Mouse (Mus musculus): ENCODE results near the gene Mcm3.

Mcm3 gene

DNA sequence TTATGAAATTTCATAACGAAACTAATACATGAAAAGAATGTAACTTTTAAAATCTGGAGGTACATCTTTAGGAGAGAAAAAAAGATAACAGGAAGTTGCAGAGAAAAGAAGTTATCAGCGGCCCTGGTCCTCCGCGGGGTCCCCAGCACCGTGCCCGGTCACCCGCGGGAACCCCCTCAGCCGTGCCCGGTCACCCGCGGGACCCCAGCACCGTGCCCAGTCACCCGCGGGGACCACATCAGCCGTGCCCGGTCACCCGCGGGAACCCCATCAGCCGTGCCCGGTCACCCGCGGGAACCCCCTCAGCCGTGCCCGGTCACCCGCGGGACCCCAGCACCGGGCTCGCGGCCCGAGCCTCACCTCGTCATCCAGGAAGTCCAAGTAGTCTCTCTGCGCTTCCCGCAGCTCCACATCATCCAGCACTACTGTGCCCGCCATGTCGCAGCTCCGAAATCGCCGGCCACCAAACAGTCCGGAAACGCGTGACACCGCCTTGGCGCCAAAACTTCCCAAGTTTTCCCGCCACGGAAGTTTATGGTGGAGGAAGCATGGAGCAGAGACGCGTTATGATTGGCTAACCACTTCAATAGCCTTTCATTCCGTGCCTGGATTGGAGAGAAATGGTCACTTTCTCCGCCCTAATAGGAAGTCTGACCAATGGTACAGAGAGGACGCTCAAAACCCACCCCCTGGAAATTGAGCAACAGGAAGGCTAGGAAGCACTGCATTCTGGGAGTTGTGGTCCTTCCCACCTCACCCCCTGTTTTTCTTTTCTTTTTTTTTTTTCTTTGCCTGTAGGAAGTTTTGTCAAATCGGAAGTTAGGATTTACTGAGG is at the start of gene Mcm3:
Mcm3 (minus strand) TSS at position 542 of the 835 bp plus-strand sequence.
- peak; percentile 98 for DNase-seq (ENCODE audit: low spot score)

DNA sequence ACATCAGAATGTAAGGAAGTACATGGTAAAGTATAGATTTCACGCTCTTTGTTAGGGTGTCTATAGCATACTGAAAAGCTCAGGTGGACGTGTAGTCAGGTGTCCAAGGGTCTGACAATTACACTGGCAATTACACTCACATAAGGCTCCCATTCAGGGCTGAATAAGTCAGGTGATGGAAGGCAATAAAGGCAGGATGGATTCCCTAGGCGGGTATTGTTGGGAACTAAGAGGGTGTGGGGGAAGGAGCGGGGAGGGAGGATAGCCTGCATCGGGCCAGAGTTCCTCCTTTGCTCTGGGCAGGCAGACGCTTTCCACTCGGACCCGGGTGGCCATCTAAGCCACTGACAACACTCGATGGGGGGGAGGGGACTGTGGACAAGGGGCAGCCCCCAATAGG is 47.9 kb upstream of the Mcm3 start:
- DNase-seq (ENCODE audit: low spot score): no peak

DNA sequence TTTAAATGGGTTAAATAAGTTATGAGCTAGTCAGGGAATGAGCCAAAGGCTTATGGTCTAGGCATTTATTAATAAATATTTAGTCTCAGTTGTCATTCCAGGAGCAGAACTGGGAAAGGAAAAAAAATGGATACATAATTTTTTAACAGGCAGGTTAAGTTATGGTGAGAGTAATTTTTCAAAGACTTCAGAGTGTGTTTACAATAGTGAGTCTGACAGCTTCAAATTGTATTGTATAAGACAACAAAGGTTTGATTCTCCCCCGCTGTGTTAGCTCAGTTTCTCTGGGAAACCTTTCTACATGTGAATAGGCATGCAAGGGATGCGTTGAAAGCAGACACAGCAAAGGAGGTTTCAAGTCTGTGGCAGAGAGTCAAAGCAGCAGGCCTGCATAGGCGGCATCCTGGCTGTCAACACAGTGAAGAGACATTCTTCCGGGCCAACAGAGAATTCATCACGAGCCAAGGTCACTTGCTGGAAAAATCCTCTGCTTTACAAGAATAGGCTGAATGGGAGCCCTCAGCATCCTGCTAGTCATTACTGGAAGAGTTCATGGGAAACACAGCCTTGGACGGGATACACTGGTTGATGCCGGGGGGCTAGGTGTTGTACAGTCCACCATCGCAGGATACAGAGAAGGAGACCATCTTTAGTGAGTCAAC is 47.3 kb upstream of the Mcm3 start:
- DNase-seq (ENCODE audit: low spot score): no peak

DNA sequence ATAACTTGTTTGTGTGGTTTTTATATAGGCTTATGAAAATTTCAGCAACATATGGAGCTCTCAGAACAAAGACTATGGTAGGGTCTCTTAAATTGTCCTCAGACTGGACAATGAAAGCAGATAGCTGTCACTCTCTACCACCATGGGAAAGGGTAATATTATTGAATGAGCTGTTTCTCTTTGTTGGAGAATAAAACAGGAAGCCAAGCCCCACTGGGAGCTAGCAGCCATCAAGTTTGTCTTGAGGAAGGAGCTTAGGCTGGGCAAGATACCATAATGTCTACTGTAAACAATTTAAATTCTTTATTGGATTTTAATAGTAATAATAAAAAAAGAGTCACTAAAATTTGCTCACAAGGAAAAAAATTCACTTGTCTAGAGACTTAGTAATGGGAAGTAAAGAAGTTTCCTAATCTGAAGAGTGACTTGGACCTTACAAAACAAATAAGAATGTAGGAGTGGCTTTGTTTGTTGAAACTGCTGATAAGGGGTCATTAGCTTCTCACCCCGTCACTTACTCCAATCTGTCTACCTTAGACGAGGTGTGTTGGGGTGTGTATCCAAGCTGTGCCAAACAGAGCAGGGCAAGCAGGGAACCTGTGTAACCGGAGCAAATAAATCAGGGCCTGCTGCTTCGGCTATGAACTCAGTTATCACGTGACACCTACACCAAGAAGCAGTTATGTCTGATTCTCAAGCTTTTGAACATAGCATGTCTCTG is 43.5 kb upstream of the Mcm3 start:
- DNase-seq (ENCODE audit: low spot score): no peak

DNA sequence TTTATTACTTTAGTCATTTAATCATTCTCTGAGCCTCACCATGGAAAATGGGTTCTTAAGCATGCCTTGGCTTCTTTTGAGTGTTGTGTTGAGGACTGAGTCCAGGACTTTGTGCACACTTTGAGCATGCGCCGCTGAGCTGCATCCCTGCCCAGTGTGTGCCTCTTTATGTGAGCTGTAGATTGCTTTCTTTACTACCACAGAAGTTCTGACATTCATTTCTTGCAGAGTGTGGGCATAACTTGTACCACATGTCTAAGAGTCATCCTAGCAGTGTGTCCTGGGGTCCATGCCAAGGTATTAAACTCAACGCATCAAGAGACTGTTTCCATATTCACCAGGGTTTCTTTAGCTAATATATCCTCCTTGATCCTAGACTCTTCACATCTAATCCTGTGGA is 41.8 kb upstream of the Mcm3 start:
- DNase-seq (ENCODE audit: low spot score): no peak

DNA sequence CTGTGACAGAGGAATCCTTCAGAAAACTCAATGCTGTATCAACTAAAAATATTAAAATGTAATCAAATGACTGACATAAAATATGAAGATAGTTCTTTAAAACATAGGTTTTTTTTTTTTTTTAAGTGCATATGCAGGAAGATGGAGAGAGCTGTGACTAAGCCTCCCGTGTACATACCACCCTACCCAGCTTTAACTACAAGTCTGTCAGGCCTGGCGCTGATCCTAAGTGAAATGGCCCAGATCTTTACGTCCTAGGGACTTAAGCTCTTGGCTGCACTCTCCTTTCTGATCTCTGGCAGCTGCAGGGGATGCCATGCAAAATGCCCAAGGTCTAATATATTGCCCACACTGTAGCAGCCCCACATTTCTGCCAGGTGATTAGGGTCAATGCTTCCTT is 40.7 kb upstream of the Mcm3 start:
- no peak for DNase-seq (ENCODE audit: low spot score)

DNA sequence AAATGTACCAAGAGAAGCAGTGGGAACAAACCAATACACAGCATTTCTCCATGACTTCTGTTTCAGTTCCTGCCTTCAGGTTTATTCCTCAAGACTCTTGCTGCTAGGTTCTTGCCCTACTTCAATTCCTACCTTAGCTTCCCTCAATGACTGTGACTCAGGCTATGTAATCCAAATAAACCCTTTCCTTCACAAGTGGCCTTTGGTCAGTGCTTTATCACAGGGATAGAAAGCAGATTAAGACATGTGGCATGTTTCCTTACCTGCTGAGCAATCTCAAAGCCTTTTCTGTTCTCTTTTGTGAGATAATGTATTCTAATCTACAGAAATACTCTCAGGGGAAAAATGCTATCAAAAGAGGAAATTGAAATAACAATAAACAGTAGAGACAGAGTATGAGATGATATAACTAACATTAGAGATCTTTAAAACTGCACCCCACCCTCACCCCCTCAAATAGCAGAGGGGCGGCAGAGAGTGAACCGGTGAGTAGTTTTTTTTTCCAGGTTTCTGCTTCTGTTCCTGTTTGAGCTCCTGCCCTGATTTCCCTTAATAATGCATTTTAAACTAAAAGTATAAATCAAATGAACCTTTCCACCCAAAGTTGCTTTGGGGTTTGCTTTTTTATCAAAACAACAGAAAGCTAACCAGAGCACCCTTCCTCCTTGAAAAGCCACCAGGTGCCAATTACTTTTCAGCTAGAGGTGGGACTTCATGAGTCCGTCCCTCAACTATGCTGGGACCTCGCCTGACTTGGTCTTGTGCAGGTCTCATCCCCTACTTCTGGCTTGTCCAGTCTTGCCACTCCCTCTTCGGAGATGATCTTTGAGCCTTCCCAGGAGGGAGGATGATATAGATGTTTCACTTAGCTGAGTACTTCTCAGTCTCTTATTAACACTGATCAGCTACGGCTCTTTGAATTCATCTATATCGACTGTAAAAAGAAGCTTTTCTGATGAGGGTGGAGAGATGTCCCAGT is 37.1 kb upstream of the Mcm3 start:
- no peak for DNase-seq (ENCODE audit: low spot score)

DNA sequence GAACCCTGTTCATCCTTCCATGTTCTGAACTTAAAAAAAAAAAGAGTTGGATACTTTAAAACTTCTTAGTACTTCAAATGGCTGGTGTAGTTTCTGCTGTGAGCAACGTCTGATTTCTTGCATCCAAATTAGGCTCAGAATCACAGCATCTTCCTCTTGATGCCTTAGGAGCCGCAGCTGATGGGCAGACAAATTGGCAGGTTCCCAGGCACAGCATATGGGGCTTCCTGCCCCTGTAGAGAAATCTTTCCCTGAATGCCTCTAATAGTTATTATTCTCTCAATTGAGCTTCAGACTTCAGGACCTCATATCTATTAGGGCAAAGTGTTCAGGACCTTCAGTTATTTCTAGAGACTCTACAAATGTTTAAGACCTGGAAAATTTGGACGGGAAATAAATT is 19.8 kb upstream of the Mcm3 start:
- no peak for DNase-seq (ENCODE audit: low spot score)

DNA sequence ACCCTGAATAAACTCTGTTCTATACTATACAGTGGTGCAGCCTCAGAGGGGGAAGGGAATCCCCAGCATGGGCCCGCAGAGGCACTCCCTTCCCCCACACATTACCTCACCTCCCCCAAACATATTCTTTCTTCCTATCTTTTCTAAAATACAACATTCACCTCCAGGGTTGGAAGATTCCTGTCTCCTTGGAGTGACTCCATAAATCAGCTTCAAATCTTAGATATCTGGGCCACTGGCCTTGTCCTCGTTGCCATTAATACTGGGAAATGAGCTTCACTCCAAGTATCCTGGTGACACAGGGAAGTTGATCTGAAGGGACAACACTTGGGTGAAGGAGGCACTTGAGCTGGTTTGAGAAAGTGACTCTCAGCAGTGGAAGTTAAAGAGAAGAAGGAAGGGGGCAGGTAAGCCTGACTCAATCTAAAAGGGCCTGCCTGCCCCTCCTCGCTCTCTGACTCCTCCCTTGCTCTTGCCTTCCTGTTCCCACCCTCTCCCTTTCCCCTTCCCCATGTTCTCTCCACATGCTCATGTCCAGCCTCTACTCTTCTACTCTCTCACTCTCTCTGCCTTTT is 16.5 kb upstream of the Mcm3 start:
- DNase-seq (ENCODE audit: low spot score): no peak

DNA sequence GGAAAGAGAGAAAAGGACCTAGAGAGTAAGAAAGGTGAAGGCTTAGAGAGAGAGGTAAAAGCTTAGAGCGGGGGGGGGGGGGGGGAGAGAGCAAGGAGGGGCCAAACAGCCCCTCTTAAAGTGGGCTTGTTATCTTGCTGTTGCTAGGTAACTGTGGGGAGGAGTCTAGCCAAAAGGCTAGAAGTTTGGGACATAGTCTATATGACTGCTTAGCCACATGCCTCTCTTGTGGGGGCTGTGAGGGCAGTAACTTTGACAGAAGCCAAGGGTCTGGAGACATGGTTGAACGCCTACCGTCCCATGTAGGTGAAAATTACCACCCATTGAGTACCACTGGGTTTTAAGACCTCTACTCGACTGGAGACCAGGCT is 13.0 kb upstream of the Mcm3 start:
- DNase-seq (ENCODE audit: low spot score): no peak

DNA sequence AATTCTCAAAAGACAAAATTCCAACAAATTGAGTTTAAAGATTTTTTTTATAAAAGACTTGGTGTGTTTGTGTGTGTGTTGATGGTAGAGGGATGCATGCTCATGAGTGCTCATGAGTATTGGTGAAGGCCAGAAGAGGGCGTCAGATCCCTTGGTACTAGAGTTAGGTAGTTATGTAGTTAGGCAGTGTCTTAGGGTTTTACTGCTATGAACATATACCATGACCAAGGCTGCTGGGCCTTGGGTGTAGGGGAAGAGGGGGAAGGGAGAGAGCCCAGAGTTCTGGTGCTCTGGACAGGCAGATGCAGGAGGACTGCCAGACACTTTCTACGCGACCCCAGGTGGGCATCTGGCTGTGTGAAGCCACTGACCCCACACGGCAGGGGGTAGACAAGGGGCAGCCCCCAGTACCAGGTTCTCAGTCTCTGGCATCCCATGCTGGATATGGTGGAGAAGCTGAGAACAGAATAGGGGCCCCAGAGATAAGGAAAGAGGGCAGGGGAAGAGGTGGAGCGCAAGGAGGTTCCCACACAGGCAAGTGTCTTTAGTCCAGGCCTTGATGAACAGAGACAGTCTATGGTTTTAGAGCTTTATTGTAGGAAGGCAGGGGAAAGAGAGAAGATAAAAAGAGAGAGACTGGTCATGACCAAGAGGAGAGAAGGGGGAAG is 12.5 kb upstream of the Mcm3 start:
- no peak for DNase-seq (ENCODE audit: low spot score)

DNA sequence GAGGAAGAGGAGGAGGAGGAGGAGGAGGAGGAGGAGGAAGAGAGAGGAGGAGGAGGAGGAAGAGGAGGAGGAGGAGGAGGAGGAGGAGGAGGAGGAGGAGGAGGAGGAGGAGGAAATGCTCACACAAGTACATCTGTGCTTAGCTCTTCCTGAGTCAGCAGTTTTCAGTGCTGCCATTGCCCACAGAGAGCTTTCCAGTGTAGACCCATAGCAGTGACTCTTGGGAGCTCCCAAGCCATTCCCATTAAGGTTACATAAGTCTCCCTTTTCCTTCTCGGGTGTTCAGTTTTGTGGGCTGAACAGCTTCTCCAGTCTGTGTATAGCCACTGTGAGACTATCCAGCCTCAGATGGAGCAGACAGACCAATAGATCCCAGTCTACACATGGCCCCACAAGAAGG is 10.4 kb upstream of the Mcm3 start:
- DNase-seq (ENCODE audit: low spot score): no peak

DNA sequence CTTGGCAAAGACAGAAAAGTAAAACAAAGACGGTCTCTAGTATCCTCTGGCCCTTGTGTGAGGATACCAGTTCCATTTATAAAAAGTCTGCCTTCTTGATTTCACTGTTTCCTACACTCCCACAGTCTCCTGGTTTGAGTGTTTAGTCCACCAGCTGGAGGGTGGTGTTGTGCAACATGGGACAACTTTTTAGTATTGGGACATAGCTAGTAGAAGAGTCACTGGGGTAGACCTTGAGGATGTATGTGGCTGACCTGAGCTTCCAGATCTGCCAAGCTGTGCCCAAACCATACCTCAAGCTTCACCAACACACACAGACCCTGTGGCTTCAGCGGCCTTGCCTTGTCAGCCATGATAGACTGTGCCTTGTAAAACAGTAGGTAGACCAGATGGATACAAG is 7.9 kb upstream of the Mcm3 start:
- no peak for DNase-seq (ENCODE audit: low spot score)

DNA sequence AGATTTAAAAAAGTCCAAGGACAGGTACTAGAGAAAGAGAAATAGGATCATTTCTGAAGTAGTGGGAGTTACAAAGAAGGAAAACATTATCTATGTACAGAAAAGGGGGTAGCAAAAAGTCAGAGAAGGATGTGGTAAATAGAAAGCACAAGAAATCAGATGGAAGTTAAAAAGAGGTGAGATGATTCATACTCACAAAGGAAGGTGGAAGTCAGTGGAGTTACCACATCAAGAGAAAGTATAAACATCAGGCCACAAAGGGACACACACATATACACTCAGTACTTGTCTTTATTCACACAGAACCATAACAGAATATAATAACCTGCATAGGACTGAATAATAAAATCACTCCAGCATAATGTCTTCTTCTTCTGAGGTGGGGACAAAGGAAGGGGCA is 4.9 kb upstream of the Mcm3 start:
- DNase-seq (ENCODE audit: low spot score): no peak

DNA sequence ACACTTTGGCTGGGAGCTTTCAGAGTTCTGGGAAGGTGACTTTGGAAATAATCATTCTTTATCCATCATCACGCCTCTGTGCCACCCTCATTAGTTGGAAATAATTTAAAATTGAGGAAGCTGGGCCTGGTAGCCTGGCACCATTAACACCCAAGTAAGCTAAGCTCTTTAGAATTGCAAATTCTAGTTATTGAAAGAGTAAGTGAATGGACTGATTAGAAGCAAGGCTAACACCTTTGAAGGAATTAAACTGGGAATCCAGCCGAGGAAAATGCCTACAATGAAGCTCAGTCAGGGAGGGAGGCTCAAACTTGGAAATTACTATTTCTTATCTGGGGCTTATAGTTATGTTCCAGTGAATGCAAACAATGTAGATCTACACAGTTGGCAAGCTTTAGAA is 3.8 kb upstream of the Mcm3 start:
- no peak for DNase-seq (ENCODE audit: low spot score)

DNA sequence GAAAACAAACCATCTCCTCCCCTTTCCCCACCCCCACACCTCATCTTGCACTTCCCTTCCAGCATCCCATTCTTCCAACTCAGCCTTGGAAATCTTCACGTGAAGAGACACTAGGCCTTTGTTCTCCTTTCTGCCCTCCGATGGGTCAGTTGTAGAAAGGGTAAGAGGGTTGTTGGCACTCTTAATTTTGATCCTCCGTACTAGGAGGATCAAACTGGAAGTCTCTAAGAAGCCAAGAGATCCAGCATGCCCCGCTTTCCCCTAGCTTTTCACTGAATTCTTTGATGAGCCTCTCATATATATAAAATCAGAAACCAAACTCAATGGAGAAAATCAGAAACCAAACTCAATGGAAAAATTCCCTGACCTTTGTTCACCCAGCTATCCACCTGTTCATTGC is 3.4 kb upstream of the Mcm3 start:
- DNase-seq (ENCODE audit: low spot score): no peak

DNA sequence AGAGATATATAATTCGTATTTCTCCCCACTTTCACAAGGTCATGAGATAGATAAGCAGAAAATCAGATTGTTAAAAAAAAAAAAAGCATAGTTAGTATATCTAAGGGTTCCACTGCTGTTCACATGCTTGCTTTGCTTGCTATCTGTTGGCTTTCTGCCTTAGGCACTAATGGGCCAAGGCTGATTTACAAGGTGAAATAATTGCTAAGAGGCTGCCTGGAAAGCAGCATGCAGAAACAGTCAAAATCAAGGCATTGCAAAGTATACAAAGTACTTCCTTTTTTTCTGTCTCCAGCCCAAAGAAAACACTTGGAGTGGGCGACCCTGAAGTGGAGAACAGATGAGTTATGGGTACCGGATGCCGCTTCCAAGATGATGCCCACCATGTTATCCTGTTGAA is 847 bp upstream of the Mcm3 start:
- DNase-seq (ENCODE audit: low spot score): no peak

DNA sequence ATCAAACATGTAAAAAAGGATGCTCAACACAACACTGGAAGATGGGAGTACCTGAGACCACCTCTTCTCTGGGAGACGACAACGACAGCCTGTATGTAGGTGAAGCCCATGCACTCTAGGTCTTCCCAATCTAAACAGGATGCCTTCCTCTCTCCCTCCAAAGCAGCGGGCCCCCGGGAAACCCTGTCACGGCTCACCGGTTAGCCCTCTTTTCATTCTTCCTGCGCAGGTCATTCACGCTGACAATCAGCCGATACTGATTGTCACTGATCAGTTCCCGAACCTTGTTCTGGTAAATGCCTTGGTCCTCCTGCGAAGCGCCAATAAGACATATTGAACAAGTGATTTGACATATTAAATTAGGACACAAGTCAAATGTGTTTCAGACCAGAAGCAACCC is 2.5 kb downstream of the Mcm3 start:
- DNase-seq (ENCODE audit: low spot score): no peak

DNA sequence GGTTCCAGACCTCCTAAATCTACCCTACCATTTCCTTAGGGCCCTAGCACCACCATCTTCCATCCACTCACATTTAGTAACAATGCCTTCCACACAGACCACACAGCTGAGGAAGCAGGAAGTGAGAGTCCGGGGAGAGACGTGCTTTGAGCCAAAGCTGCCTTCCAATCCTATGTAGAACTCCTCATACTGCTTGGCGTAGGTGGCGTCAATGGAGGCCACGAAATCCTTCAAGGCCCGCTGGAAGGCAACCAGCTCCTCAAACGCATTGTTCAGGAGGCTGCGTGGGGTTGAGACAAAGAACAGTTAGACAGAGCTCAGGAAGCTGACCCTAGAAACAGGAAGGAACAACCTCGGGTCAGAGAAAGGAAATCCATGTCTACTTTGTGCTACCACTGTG is 2.9 kb downstream of the Mcm3 start:
- DNase-seq (ENCODE audit: low spot score): no peak

DNA sequence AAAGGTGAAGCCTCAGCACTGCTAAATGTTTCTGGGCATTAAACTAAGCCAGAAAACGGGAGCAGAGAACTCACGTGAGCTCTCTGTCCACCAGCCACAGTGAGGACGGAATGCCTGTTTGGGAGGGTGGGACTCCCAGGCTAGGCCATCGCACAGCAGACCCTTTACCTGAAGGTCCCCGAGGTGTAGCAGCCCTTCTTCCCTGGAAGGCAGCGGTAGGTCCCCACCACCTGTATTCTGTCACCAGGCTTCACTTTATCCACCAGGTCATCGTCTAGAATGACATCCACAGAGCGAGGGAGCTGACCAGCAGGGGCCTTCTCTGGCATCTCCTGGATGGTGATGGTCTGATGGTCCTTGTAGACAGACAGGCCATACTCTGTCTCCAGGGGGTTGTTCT is 5.6 kb downstream of the Mcm3 start:
- no peak for DNase-seq (ENCODE audit: low spot score)

DNA sequence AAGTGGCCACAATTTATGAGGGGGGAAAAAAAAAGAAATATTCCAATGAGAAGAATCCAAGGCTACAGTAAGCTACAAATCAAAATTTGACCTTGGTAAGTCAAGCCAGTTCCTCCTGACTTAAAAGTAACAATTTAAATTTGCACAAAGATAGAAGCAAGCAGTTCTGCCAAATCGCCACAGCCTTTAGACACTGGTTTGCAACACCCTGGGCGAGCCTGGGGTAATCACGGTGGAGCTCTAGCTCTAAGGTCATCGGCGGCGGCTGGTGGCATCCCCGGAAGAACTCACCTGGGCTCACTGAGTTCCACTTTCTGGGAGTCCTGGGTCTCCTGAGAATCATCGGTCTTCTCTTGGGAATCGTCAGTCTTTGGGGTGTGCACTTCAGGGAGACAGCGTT is 15.6 kb downstream of the Mcm3 start:
- DNase-seq (ENCODE audit: low spot score): no peak
